Mouse (Mus musculus) E14TG2a.4 (cell line): ENCODE data around the gene Degs2.

ENCODE experiments used
- CTCF ChIP-seq: conservative IDR thresholded peaks from 2 replicates; pipeline ENCODE4 v1.5.1; 2014; ENCODE audit warnings: low read length
- NANOG ChIP-seq: IDR thresholded peaks from 2 replicates; pipeline ENCODE4 v1.6.1; 2014; ENCODE audit warnings: borderline replicate concordance, low read length, mixed read lengths
- POU5F1 ChIP-seq: IDR thresholded peaks from 2 replicates; pipeline ENCODE4 v1.6.1; 2014; ENCODE audit warnings: low read length, borderline replicate concordance

DNA sequence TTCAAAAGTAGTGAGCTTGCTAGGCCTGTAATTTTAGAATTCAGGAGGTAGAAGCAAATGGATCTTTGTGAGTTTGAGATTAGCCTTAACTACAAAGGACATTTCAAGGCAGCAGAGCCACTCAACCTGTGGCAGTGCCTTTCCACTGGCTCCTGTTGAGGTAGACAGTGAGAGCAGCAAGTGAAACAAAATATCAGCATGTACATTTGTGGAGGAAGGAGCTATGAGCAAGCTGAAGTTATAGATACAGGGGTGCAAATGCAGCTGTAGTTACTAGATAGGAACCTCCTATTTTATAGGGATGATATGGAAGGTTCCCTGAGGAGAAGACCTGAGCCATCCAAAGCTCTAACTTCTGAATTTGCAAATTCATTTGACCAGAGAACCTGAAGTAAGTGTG is 69.6 kb downstream of the Degs2 start:
- TF ChIP-seq CTCF (no peak), NANOG (no peak), POU5F1 (no peak)
